Mouse (Mus musculus) stomach, postnatal 0 days (tissue): ENCODE data around the gene Spdye4a.

Source experiments
- CTCF ChIP-seq: IDR thresholded peaks from 2 replicates; pipeline ENCODE4 v1.5.1; 2016; ENCODE audit warnings: antibody characterized with exemption, low read depth, mild to moderate bottlenecking, moderate library complexity
- EP300 ChIP-seq: optimal IDR thresholded peaks from 2 replicates; pipeline ENCODE3; 2016; ENCODE audit warnings: antibody characterized with exemption

DNA sequence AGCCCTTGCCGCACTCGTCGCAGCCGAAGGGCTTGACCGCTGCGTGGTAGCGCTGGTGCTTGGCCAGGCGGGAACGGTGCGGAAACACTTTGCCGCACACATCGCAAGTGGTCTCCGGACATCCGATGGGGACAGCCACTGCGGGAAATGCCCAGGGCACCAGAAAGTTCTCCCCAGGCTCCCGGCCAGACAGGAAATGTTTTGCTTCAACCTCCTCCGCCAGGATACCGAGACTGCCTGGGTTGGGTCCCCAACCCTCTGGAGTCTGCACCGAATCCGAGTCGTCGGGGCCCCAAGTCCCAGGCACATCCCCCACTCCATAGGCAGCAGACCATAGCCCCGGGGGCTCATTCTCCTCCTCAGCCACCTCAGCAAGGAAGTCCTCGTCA lies 28.4 kb upstream of the Spdye4a start:
- TF ChIP-seq CTCF: no peak
- no peak for TF ChIP-seq EP300
